Mouse (Mus musculus): ENCODE data around the gene Enho. TPM values are rescaled to one million over a fixed set of nuclear protein-coding genes. Genes with fewer than 3 reads are reported as not detected.

Gene Enho
- polyA plus RNA-seq, 1 experiment from 2014 or later = 6.3 TPM

Other genes with a start within 250 kb of the Enho start
- gene Kif24, start 175.4 kb downstream of the Enho start, polyA plus RNA-seq (2014; fragmentation: Nextera tagmentation; extraction: Ambion mirVana) = 2.2 and 4.3 TPM in 2 replicates
- 41.3 and 43.9 TPM in 2 replicates for gene Nudt2, start 175.2 kb downstream of the Enho start, polyA plus RNA-seq (2014; fragmentation: Nextera tagmentation; extraction: Ambion mirVana)
- gene AI464131, start 137.2 kb downstream of the Enho start, polyA plus RNA-seq (2014; fragmentation: Nextera tagmentation; extraction: Ambion mirVana) = 2.8 TPM in 2 replicates
- 0.30 TPM in 1 of 2 replicates, not detected in the other for gene 1110017D15Rik, start 123.0 kb downstream of the Enho start, polyA plus RNA-seq (2014; fragmentation: Nextera tagmentation; extraction: Ambion mirVana)
- 2.9 TPM in 2 replicates for gene Fam219a, start 70.8 kb downstream of the Enho start, polyA plus RNA-seq (2014; fragmentation: Nextera tagmentation; extraction: Ambion mirVana)
- 1.6 and 1.8 TPM in 2 replicates for gene Dnaic1, start 70.5 kb downstream of the Enho start, polyA plus RNA-seq (2014; fragmentation: Nextera tagmentation; extraction: Ambion mirVana)
- gene Cntfr, start 56.8 kb upstream of the Enho start, polyA plus RNA-seq (2014; fragmentation: Nextera tagmentation; extraction: Ambion mirVana) = 1.2 and 2.8 TPM in 2 replicates
- 120 and 136 TPM in 2 replicates for gene Il11ra1, start 59.7 kb upstream of the Enho start, polyA plus RNA-seq (2014; fragmentation: Nextera tagmentation; extraction: Ambion mirVana)
- 47.1 and 48.6 TPM in 2 replicates for gene Rpp25l, start 73.2 kb upstream of the Enho start, polyA plus RNA-seq (2014; fragmentation: Nextera tagmentation; extraction: Ambion mirVana)
- gene Dctn3, start 82.8 kb upstream of the Enho start, polyA plus RNA-seq (2014; fragmentation: Nextera tagmentation; extraction: Ambion mirVana) = 122 and 134 TPM in 2 replicates
- not detected in 2 replicates for gene Arid3c, start 90.8 kb upstream of the Enho start, polyA plus RNA-seq (2014; fragmentation: Nextera tagmentation; extraction: Ambion mirVana)
- 59.6 and 63.7 TPM in 2 replicates for gene Galt, start 114.9 kb upstream of the Enho start, polyA plus RNA-seq (2014; fragmentation: Nextera tagmentation; extraction: Ambion mirVana)
- gene Sigmar1, start 115.8 kb upstream of the Enho start, polyA plus RNA-seq (2014; fragmentation: Nextera tagmentation; extraction: Ambion mirVana) = 56.8 and 57.0 TPM in 2 replicates
- 49.2 and 55.5 TPM in 2 replicates for gene Ccl27a, start 133.9 kb upstream of the Enho start, polyA plus RNA-seq (2014; fragmentation: Nextera tagmentation; extraction: Ambion mirVana)